In genomic region chr3:146102049-146102448, GRCm38 (mm10) we compare ENCODE assay signal across 10 mouse cellular contexts. TPM values are rescaled to one million over a fixed set of nuclear protein-coding genes. Genes with fewer than 3 reads are reported as not detected.
DNase-seq lines count a peak whose midpoint lies in the region; ATAC-seq and TF ChIP-seq lines count a peak whose summit lies in the region.
"Had no signal": no experiment of that assay in that cellular context is flagged by ENCODE, and none has a peak within 500 bp of the region (broad histone marks: within the 10 kb centered on the region; RNA-seq: fewer than 3 reads in every experiment).

No protein-coding gene starts in this region.

- H3K9ac ChIP-seq in intestine, postnatal 0 days (ENCODE audit: low read depth, low read length): no peak overlapping the region
- H3K9ac ChIP-seq in intestine, embryonic 16.5 days (ENCODE audit: low read depth, low read length): no peak overlapping the region

- DNase-seq in spleen, adult 2 months (ENCODE audit: low read depth in 1 of 2, low spot score in 2 of 2): peak in 1 of 2 experiments; percentile 36
- DNase-seq in spleen, postnatal 14 days (ENCODE audit: low spot score in 2 of 2): no peak
- DNase-seq in adrenal gland, postnatal 36 days: peak; percentile 8 to 36
- peak; percentile 54 for DNase-seq in thymus, postnatal 25 days
- no peak for DNase-seq in ovary, postnatal 36 days (ENCODE audit: low spot score)
- no peak for DNase-seq in MN1 (ENCODE audit: low spot score)

- no peak overlapping the region for H3K4me2 ChIP-seq in intestine, postnatal 0 days (replicated peaks; ENCODE audit: low read depth)
- H3K4me2 ChIP-seq in intestine, embryonic 16.5 days (ENCODE audit: low read depth, low read length): no peak overlapping the region

- 0 out of 2 replicates have a peak, but pooled peaks cover 4% of the 10 kb centered on the region for H3K27me3 ChIP-seq in intestine, postnatal 0 days (replicated peaks; ENCODE audit: control insufficient read depth, insufficient read depth, low read length)
- no peaks in the 10 kb centered on the region for H3K27me3 ChIP-seq in intestine, embryonic 16.5 days (replicated peaks; ENCODE audit: control insufficient read depth, insufficient read depth, low read length)
- H3K27me3 ChIP-seq in spleen, adult 2 months (ENCODE audit: control insufficient read depth, insufficient read depth, low read length): no peaks in the 10 kb centered on the region; the same call in 1 of the 2 replicates

- H3K27ac ChIP-seq in intestine, postnatal 0 days (ENCODE audit: low read depth, low read length): no peak overlapping the region
- H3K27ac ChIP-seq in intestine, embryonic 16.5 days (ENCODE audit: low read length): no peak overlapping the region
- H3K27ac ChIP-seq in spleen, adult 2 months (ENCODE audit: insufficient read depth, low read length): no peak overlapping the region

- 63% methylated on average over 6 of the region's 6 CpGs for WGBS in intestine, postnatal 0 days
- 60% methylated on average over 6 of the region's 6 CpGs for WGBS in intestine, embryonic 16.5 days
- WGBS in spleen, adult 2 months: 68% methylated on average over 6 of the region's 6 CpGs

- no peaks in the 10 kb centered on the region for H3K36me3 ChIP-seq in intestine, postnatal 0 days (ENCODE audit: control insufficient read depth, insufficient read depth)
- H3K36me3 ChIP-seq in intestine, embryonic 16.5 days (ENCODE audit: control insufficient read depth, insufficient read depth, low read length): no peaks in the 10 kb centered on the region
- no peaks in the 10 kb centered on the region for H3K36me3 ChIP-seq in spleen, adult 2 months (ENCODE audit: control insufficient read depth, insufficient read depth, low read length)

- no peak for TF ChIP-seq POLR2A in spleen, adult 2 months (IDR thresholded peaks at IDR 0.05; ENCODE audit: low read depth, low read length)

- peak; percentile 54 for TF ChIP-seq CTCF in intestine, postnatal 0 days (IDR thresholded peaks at IDR 0.05; ENCODE audit: low read depth)
- TF ChIP-seq CTCF in spleen, adult 2 months (IDR thresholded peaks at IDR 0.05; ENCODE audit: extremely low read depth, insufficient read depth, insufficient read length, insufficient replicate concordance): peak; percentile 49; the same call in 1 of the 2 replicates

- H3K4me3 ChIP-seq in intestine, postnatal 0 days (ENCODE audit: low read depth, low read length): no peak overlapping the region
- H3K4me3 ChIP-seq in intestine, embryonic 16.5 days (ENCODE audit: low read length): no peak overlapping the region
- no peak overlapping the region for H3K4me3 ChIP-seq in spleen, adult 2 months (ENCODE audit: extremely low read depth, insufficient read depth, insufficient read length)

- no peaks in the 10 kb centered on the region for H3K4me1 ChIP-seq in intestine, postnatal 0 days (replicated peaks; ENCODE audit: control insufficient read depth, insufficient read depth, low read length)
- H3K4me1 ChIP-seq in intestine, embryonic 16.5 days (ENCODE audit: control insufficient read depth, insufficient read depth, low read length): peaks cover 3% of the 10 kb centered on the region; the same call in 1 of the 2 replicates
- no peaks in the 10 kb centered on the region for H3K4me1 ChIP-seq in spleen, adult 2 months (ENCODE audit: control insufficient read depth, insufficient read depth, insufficient read length)

- 0 out of 2 replicates have a peak, but pooled peaks cover 5% of the 10 kb centered on the region for H3K9me3 ChIP-seq in intestine, postnatal 0 days (ENCODE audit: control insufficient read depth)
- no peaks in the 10 kb centered on the region for H3K9me3 ChIP-seq in intestine, embryonic 16.5 days (ENCODE audit: control insufficient read depth, low read length)

- ATAC-seq in intestine, postnatal 0 days: no peak
- no peak for ATAC-seq in intestine, embryonic 16.5 days

RNA-seq across cellular contexts. Expression of gene Wdr63, which starts 5.9 kb away (rescaled TPM):
- polyA plus RNA-seq in intestine, postnatal 0 days (2015; fragmentation: Nextera tagmentation; extraction: Ambion mirVana): 0.89 and 1.0 TPM in 2 replicates
- 0.49 TPM in 1 of 2 replicates, not detected in the other for polyA plus RNA-seq in intestine, embryonic 16.5 days (2015; fragmentation: Nextera tagmentation; extraction: Ambion mirVana)
- not detected in 2 replicates for polyA plus RNA-seq in spleen, adult 2 months (2012; rRNA removed)
- under 1 TPM in 1 of 2 experiments, not detected in 1; 0.26 TPM for total RNA-seq in adrenal gland, postnatal 36 days (2021)
- polyA plus RNA-seq: heart, postnatal 0 days had no signal

RNA-seq across cellular contexts. Expression of gene Mcoln3, which starts 15.2 kb away (rescaled TPM):
- 137 and 144 TPM in 2 replicates for polyA plus RNA-seq in intestine, postnatal 0 days (2015; fragmentation: Nextera tagmentation; extraction: Ambion mirVana)
- polyA plus RNA-seq in intestine, embryonic 16.5 days (2015; fragmentation: Nextera tagmentation; extraction: Ambion mirVana): 74.3 and 102 TPM in 2 replicates
- polyA plus RNA-seq in spleen, adult 2 months (2012; rRNA removed): 3.2 and 4.1 TPM in 2 replicates
- not detected for total RNA-seq in adrenal gland, postnatal 36 days (2021)
- total RNA-seq: left cerebral cortex, postnatal 10 days had no signal

RNA-seq across cellular contexts. Expression of gene Mcoln2, which starts 47.6 kb away (rescaled TPM):
- polyA plus RNA-seq in intestine, postnatal 0 days (2015; fragmentation: Nextera tagmentation; extraction: Ambion mirVana): 6.4 TPM in 2 replicates
- 8.1 and 8.8 TPM in 2 replicates for polyA plus RNA-seq in intestine, embryonic 16.5 days (2015; fragmentation: Nextera tagmentation; extraction: Ambion mirVana)
- polyA plus RNA-seq in spleen, adult 2 months (2012; rRNA removed): 6.6 and 8.2 TPM in 2 replicates
- not detected for total RNA-seq in adrenal gland, postnatal 36 days (2021)

Comparison
In these comparisons a context has a peak if more than half of its experiments do, and no peak if none do; other contexts are left out.
1. DNase-seq: peak in adrenal gland, postnatal 36 days (2 of 2) and thymus, postnatal 25 days (single experiment); none in spleen, postnatal 14 days (0 of 2), ovary, postnatal 36 days (single experiment) and MN1 (single experiment).
2. RNA of gene Mcoln3, which starts 15.2 kb away (polyA plus RNA-seq): 137 to 144 TPM in intestine, postnatal 0 days and 74.3 to 102 TPM in intestine, embryonic 16.5 days; 3.2 to 4.1 TPM in spleen, adult 2 months; every median in the first group is over 10 times any median in the second.